Mouse (Mus musculus): ENCODE measurements around the gene H3f3b.

DNA sequence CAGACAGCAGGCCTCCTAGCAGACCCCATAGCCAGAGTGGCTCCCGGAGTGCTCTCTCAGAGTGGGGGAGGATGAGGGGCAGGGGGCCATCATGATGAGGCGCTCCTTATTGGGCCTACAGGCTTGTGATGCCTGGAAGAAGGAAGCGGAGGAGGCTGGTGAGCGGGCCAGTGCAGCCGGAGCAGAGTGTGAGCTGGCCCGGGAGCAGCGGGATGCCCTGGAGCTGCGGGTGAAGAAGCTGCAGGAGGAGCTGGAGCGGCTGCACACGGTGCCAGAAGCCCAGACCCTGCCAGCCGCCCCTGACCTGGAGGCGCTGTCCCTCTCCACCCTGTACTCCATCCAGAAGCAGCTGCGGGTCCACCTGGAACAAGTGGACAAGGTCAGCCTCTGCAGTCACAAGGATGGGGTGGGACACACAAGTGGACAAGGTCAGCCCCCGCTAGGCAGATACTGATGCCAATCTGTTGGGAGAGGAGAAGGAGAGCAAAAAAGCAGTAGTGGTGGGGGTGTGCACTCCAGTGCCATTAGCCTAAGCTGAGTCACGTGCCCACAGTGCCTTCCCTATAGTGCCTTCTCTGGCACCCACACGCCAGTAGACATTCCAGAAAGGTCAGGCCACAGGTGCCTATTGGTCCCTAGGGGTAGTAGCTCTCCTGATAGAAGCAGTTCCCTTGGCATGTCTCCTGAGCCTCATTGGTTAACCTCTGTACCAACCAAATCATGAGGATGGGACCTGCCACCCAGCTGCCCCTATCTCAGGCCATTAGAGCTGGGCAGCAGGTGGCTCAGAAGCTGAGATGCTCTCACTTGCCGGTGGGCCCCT lies 31.3 kb upstream of the H3f3b start:
- TF ChIP-seq POLR2A (IDR thresholded peaks at IDR 0.05; ENCODE audit: borderline replicate concordance, extremely low read depth, insufficient read depth, insufficient read length, poor library complexity, severe bottlenecking) (no peak), CTCF (IDR thresholded peaks at IDR 0.05; ENCODE audit: borderline replicate concordance, extremely low read depth, insufficient read depth, insufficient read length) (no peak)
